Mouse (Mus musculus): ENCODE results near the gene Mrps35.

- TF ChIP-seq CTCF (IDR thresholded peaks at IDR 0.05; ENCODE audit: low read depth) (peak; percentile 69), EP300 (IDR thresholded peaks at IDR 0.05; ENCODE audit: low read depth) (no peak)
Observed at GRCm38 (mm10) chr6:147008148-147008547, 34.4 kb upstream of the Mrps35 start.
